Mouse (Mus musculus) stomach, postnatal 0 days (tissue): ENCODE results near the gene Zfp169. TPM values are rescaled to one million over a fixed set of nuclear protein-coding genes. Genes with fewer than 3 reads are reported as not detected.

Experiments used
- ATAC-seq: fragments of 200-750 bp; cut with Nextera tagmentation; 2 replicates; pipeline ENCODE4 v1.8.0; 2017; ENCODE audit not compliant: low FRiP score, low TSS enrichment
- DNase-seq: peaks from one replicate; pipeline ENCODE4 v3.0.0-alpha.2; 2016; ENCODE audit warnings: low spot score
- H3K27ac ChIP-seq: fragments of 300-500 bp; sonication (generic); replicated peaks from 2 replicates; pipeline ENCODE4 v1.5.1; 2014; ENCODE audit warnings: mild to moderate bottlenecking, control low read depth
- H3K27me3 ChIP-seq: fragments of 300-500 bp; sonication (generic); 2 replicates; pipeline ENCODE4 v1.6.1; 2014; ENCODE audit warnings: low read length; ENCODE audit not compliant: control insufficient read depth, insufficient read depth
- H3K36me3 ChIP-seq: fragments of 300-500 bp; sonication (generic); 2 replicates; pipeline ENCODE4 v1.6.1; 2014; ENCODE audit warnings: low read length, mixed read lengths; ENCODE audit not compliant: control insufficient read depth, insufficient read depth
- H3K4me1 ChIP-seq: fragments of 300-500 bp; sonication (generic); replicated peaks from 2 replicates; pipeline ENCODE4 v1.6.1; 2014; ENCODE audit warnings: antibody characterized with exemption; ENCODE audit not compliant: control insufficient read depth, insufficient read depth
- H3K4me2 ChIP-seq: fragments of 300-500 bp; sonication (generic); replicated peaks from 2 replicates; pipeline ENCODE4 v1.6.1; 2014; ENCODE audit warnings: low read depth, mild to moderate bottlenecking, control low read depth, moderate library complexity
- H3K4me3 ChIP-seq: fragments of 300-500 bp; sonication (generic); 2 replicates; pipeline ENCODE4 v1.5.1; 2014; ENCODE audit warnings: low read depth, low read length, control low read depth
- H3K9ac ChIP-seq: fragments of 300-500 bp; sonication (generic); 2 replicates; pipeline ENCODE4 v1.6.1; 2014; ENCODE audit warnings: mild to moderate bottlenecking, low read length, control low read depth, mixed read lengths
- H3K9me3 ChIP-seq: fragments of 300-500 bp; sonication (generic); 2 replicates; pipeline ENCODE4 v1.6.1; 2016; ENCODE audit warnings: low read length; ENCODE audit not compliant: control insufficient read depth
- CTCF ChIP-seq: IDR thresholded peaks from 2 replicates; pipeline ENCODE4 v1.5.1; 2016; ENCODE audit warnings: antibody characterized with exemption, low read depth, mild to moderate bottlenecking, moderate library complexity
- EP300 ChIP-seq: optimal IDR thresholded peaks from 2 replicates; pipeline ENCODE3; 2016; ENCODE audit warnings: antibody characterized with exemption
- WGBS: fragments of 180-500 bp; shearing (Covaris S2); extraction: QIAGEN DNeasy Blood & Tissue Kit; methylation state at CpG from one replicate; pipeline ENCODE4 v1.1.7; 2014; 5-methylcytosine and 5-hydroxymethylcytosine counted together
- polyA plus RNA-seq: library from polyadenylated mRNA; unstranded; fragments of >200 nt; fragmentation: Nextera tagmentation; extraction: Ambion mirVana; gene quantifications from 2 replicates; pipeline ENCODE4 v1.2.1, GENCODE M21; 2015

Zfp169 gene
- polyA plus RNA-seq, 1 experiment from 2014 or later = 1.3 TPM

- no peaks in the 10 kb centered on the region for H3K36me3 ChIP-seq
- H3K4me1 ChIP-seq = no peaks in the 10 kb centered on the region
- no peak for DNase-seq
- H3K27me3 ChIP-seq = no peaks in the 10 kb centered on the region
- H3K4me3 ChIP-seq = no peak overlapping the region
- no peak overlapping the region for H3K27ac ChIP-seq
- TF ChIP-seq CTCF (no peak), EP300 (no peak)
- H3K9ac ChIP-seq = no peak overlapping the region
- no peak for ATAC-seq
- WGBS = 66% methylated on average over 15 of the region's 15 CpGs
- H3K9me3 ChIP-seq = no peaks in the 10 kb centered on the region
- H3K4me2 ChIP-seq = no peak overlapping the region
These were observed 44.5 kb downstream of the Zfp169 start for GRCm38 (mm10) chr13:48468656-48469180.

- H3K36me3 ChIP-seq = no peaks in the 10 kb centered on the region
- H3K27me3 ChIP-seq = no peaks in the 10 kb centered on the region
- H3K4me1 ChIP-seq = no peaks in the 10 kb centered on the region
- DNase-seq (no peak), ATAC-seq (no peak)
- WGBS = 51% methylated on average over 10 of the region's 10 CpGs
- H3K4me3 ChIP-seq = no peak overlapping the region
- TF ChIP-seq CTCF (no peak), EP300 (no peak)
- no peak overlapping the region for H3K27ac ChIP-seq
- H3K4me2 ChIP-seq = no peak overlapping the region
- H3K9me3 ChIP-seq = no peaks in the 10 kb centered on the region
- H3K9ac ChIP-seq = no peak overlapping the region
These were observed 47.1 kb downstream of the Zfp169 start for GRCm38 (mm10) chr13:48466186-48466585.

- no peak for ATAC-seq
- no peak overlapping the region for H3K4me2 ChIP-seq
- H3K27ac ChIP-seq = no peak overlapping the region
- 7% methylated on average over 4 of the region's 4 CpGs for WGBS
- no peaks in the 10 kb centered on the region for H3K27me3 ChIP-seq
- H3K9ac ChIP-seq = no peak overlapping the region
- H3K4me1 ChIP-seq = no peaks in the 10 kb centered on the region
- H3K36me3 ChIP-seq = no peaks in the 10 kb centered on the region
- H3K4me3 ChIP-seq = no peak overlapping the region
- peak; percentile 77 for DNase-seq
- TF ChIP-seq EP300 (no peak), CTCF (peak; percentile 92)
- H3K9me3 ChIP-seq = no peaks in the 10 kb centered on the region
These were observed 49.1 kb downstream of the Zfp169 start for GRCm38 (mm10) chr13:48464170-48464569.

- H3K27me3 ChIP-seq = no peaks in the 10 kb centered on the region
- H3K4me1 ChIP-seq = no peaks in the 10 kb centered on the region
- H3K4me2 ChIP-seq = no peak overlapping the region
- no peak overlapping the region for H3K9ac ChIP-seq
- H3K27ac ChIP-seq = no peak overlapping the region
- TF ChIP-seq EP300 = no peak
- no peak for TF ChIP-seq CTCF
- 77% methylated on average over 5 of the region's 5 CpGs for WGBS
- H3K4me3 ChIP-seq = no peak overlapping the region
- H3K9me3 ChIP-seq = no peaks in the 10 kb centered on the region
- DNase-seq (no peak), ATAC-seq (no peak)
- H3K36me3 ChIP-seq = no peaks in the 10 kb centered on the region
These were observed 54.0 kb downstream of the Zfp169 start for GRCm38 (mm10) chr13:48459280-48459679.

- Histone ChIP-seq H3K4me2 (no peak overlapping the region), H3K9me3 (no peaks in the 10 kb centered on the region), H3K36me3 (no peaks in the 10 kb centered on the region), H3K4me3 (no peak overlapping the region), H3K27ac (no peak overlapping the region), H3K4me1 (no peaks in the 10 kb centered on the region), H3K9ac (no peak overlapping the region), H3K27me3 (no peaks in the 10 kb centered on the region)
- 45% methylated on average over 4 of the region's 4 CpGs for WGBS
- no peak for DNase-seq
- no peak for ATAC-seq
- no peak for TF ChIP-seq CTCF
- no peak for TF ChIP-seq EP300
These were observed 65.1 kb downstream of the Zfp169 start for GRCm38 (mm10) chr13:48448119-48448518.

- Histone ChIP-seq H3K27me3 (no peaks in the 10 kb centered on the region), H3K4me1 (no peaks in the 10 kb centered on the region), H3K36me3 (no peaks in the 10 kb centered on the region), H3K4me2 (no peak overlapping the region), H3K4me3 (no peak overlapping the region), H3K27ac (no peak overlapping the region), H3K9me3 (no peaks in the 10 kb centered on the region), H3K9ac (no peak overlapping the region)
- no peak for TF ChIP-seq EP300
- no peak for TF ChIP-seq CTCF
- WGBS = 33% methylated on average over 8 of the region's 8 CpGs
- DNase-seq (no peak), ATAC-seq (no peak)
These were observed 69.3 kb downstream of the Zfp169 start for GRCm38 (mm10) chr13:48443996-48444395.
